Mouse (Mus musculus) adrenal gland, adult (tissue): ENCODE measurements at regions not wholly inside any gene's neighbourhood (a gene's known extent, or its start where the extent isn't known, plus 50 kb on each side); places are given as distances from the start of the nearest gene placed in this dataset.

Experiments used
- DNase-seq, 2 experiments: peaks; one replicate each; pipeline ENCODE4 v3.0.0; 2022 to 2023; ENCODE audit warnings: low spot score in 1 of 2; ENCODE audit not compliant: inconsistent age in 2 of 2

- DNase-seq = no peak
Measured at GRCm38 (mm10) chr2:78427659-78428336, 440.1 kb upstream of the Ube2e3 start.

GRCm38 (mm10) chr2:78418561-78419338 lies 449.2 kb upstream of the Ube2e3 start:
- DNase-seq = no peak

- DNase-seq = no peak
Measured at GRCm38 (mm10) chr2:78416574-78417109, 451.3 kb upstream of the Ube2e3 start.

- no peak for DNase-seq
Measured at GRCm38 (mm10) chr2:78412985-78413384, 454.9 kb upstream of the Ube2e3 start.

- no peak for DNase-seq
Measured at GRCm38 (mm10) chr2:78403890-78404289, 457.7 kb upstream of the Cwc22 start.

- peak in 1 of 2 experiments; percentile 69 for DNase-seq
Measured at GRCm38 (mm10) chr2:78399236-78399635, 453.1 kb upstream of the Cwc22 start.

GRCm38 (mm10) chr2:78396924-78397323 lies 450.7 kb upstream of the Cwc22 start:
- DNase-seq = no peak

- DNase-seq = no peak
Measured at GRCm38 (mm10) chr2:78393090-78393489, 446.9 kb upstream of the Cwc22 start.

- DNase-seq = no peak
Measured at GRCm38 (mm10) chr2:78392425-78392824, 446.2 kb upstream of the Cwc22 start.

GRCm38 (mm10) chr2:78388001-78388400 lies 441.8 kb upstream of the Cwc22 start:
- no peak for DNase-seq

- DNase-seq = peak; percentile 4 to 29
Measured at GRCm38 (mm10) chr2:78381234-78381633, 435.1 kb upstream of the Cwc22 start.

- DNase-seq = peak in 1 of 2 experiments; percentile 35
Measured at GRCm38 (mm10) chr2:78331736-78332475, 385.7 kb upstream of the Cwc22 start.

GRCm38 (mm10) chr2:78326091-78326490 lies 379.9 kb upstream of the Cwc22 start:
- DNase-seq = no peak

- no peak for DNase-seq
Measured at GRCm38 (mm10) chr2:78322216-78322965, 376.2 kb upstream of the Cwc22 start.

GRCm38 (mm10) chr2:78311766-78312491 lies 365.8 kb upstream of the Cwc22 start:
- no peak for DNase-seq

- DNase-seq = no peak
Measured at GRCm38 (mm10) chr2:78309361-78309760, 363.2 kb upstream of the Cwc22 start.

GRCm38 (mm10) chr2:78306897-78307296 lies 360.7 kb upstream of the Cwc22 start:
- no peak for DNase-seq

- DNase-seq = no peak
Measured at GRCm38 (mm10) chr2:78291665-78292064, 345.5 kb upstream of the Cwc22 start.

- no peak for DNase-seq
Measured at GRCm38 (mm10) chr2:78284806-78285205, 338.6 kb upstream of the Cwc22 start.

- no peak for DNase-seq
Measured at GRCm38 (mm10) chr2:78283605-78284004, 337.4 kb upstream of the Cwc22 start.
